Mouse (Mus musculus) activated CD4-positive, CD25-positive, alpha-beta regulatory T cell, adult 4 months (primary cell): ENCODE data around the gene Zfp383. TPM values are rescaled to one million over a fixed set of nuclear protein-coding genes. Genes with fewer than 3 reads are reported as not detected.
A peak's percentile ranks its signal among the peaks of the same experiment; 100 is the strongest.
"Not testable (repeated sequence)": the region's sequence is repeated elsewhere in the genome, so short reads cannot be mapped to it uniquely, and the experiment has no call there.

ENCODE experiments used
- ATAC-seq: one replicate; pipeline ENCODE4 v1.8.0; 2017
- polyA plus RNA-seq, 2 experiments: library from polyadenylated mRNA; unstranded; fragments of 100-300 nt; shearing (Covaris generic); gene quantifications; one replicate each; pipeline ENCODE4 v1.2.1; 2017

Gene Zfp383
- polyA plus RNA-seq = 1 to 10 TPM in 1 of 2 experiments, under 1 TPM in 1; 0.64 to 1.2 TPM

DNA sequence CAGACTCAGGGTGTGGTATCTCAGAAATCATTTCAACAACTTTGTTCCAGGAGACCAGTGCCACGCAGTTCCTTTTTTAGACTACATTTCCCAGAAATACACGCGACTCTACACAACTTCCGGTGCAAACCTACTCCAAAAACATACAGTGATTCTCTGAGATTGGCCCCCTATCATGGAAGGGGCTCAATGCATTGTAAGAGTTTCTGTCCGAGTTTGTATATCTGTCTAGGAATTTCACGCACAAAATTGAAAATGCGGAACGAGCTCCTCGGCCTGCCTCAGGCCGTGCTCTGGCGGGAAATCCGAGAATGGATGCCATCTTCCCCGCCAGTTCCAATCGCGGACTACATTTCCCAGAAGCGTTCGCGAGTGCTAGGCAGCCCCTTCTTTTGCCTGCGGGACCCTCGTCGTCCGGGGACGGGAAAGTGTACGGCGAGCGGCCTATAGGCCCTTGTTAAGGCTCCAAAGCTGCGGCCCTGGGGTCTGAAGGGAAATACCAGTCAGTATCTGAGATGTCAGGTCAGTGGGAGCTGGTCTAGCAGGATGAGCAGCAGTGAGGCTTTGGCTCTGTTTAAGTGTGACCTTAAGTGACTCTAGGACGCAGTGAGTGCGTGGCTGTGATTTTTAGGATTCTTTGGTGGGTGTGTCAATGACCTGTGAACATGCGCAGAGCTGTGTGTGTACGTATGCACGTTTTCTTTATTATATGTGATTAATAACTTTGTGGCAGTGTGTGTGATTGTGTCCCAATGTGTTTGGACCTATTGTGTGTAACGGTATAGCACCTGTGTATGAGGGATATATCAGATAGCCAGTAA lies at the start of gene Zfp383:
Gene Zfp383, plus strand, starts transcription at position 94 of the 821 bp plus-strand sequence.
- peak; percentile 71 for ATAC-seq

DNA sequence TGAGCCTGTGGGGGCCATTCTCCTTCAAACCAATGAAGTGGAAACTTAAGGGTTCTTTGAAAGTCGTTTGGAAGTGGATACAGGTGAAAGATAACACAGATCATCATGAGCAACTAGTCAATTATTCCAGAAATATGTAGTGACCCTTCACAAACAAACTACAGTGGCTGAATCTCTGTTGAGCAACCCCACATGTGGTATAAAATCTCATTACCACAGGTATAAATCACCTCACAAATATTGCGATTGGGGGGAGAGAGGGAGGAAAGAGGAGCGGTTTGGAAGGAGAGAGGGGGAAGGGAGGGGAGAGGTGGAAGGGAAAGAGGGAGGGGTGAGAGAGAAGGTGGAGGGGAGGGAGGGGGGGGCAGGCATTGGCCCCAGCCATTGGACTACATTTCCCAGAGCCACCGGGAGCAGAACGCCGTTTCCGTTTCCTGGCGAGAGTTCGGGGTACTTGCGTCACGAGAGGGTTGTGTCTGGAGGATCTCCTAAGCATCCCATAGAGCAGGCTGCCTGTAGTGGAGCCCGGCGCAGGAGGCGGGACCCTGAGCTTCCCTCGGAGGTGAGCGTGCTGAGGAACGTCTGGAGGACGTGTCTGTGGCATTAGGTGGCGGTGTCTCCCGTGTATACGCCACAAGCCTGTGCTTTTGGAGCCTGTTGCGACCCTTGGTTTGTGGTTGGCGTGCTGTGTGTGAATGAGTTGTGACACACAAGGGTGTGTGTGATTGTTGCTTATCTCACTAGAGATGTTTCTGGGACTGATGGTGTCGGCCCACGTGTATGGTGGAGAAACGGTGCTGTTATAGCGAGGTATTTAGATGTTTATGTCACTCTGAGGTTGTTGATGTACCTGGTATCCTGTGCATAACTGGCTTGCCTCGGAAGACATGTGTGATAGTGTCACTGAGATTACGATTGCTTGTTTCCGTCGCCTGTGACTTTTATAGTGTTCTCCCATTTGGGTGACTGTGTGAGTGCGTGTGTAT lies 48.2 kb upstream of the Zfp383 start, which contains the start of gene Zfp420:
Gene Zfp420, plus strand, starts transcription at position 448 of the 986 bp plus-strand sequence.
- peak; percentile 99 for ATAC-seq

DNA sequence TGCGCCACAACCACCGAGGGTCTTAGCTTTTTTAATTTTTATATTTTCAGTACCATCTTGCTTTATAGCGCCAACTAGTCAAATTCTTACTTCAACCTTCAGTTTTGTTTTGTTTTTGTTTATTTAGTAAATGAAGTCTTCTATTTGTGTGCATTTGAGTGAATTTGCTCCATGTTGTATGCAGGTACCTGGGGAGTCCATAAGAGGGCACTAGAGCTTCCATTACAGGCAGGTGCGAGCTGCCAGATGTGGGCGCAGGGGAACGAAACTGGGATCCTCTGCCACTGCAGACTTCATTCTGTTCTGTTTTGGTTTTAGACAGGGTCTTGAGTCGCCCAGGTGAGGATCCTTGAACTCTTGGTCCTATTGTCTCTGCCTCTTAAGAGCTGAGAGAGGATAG lies 46.4 kb upstream of the Zfp383 start:
- no peak for ATAC-seq

DNA sequence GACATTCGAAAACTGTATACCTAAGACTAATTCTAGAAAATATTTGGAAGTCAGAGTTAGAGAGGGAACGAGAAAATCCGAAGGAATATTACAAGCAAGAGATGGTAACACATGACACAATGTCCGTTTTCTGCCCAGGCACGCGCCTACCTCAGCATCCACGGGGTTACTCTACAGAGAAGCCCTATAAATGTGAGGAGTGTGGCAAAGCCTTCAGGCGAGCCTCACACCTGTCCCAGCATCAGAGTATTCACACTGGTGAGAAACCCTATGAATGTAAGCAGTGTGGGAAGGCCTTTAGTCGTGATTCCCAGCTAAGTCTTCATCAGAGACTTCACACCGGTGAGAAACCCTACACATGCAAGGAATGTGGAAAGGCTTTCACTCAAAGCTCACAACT lies 33.8 kb upstream of the Zfp383 start:
- no peak for ATAC-seq

DNA sequence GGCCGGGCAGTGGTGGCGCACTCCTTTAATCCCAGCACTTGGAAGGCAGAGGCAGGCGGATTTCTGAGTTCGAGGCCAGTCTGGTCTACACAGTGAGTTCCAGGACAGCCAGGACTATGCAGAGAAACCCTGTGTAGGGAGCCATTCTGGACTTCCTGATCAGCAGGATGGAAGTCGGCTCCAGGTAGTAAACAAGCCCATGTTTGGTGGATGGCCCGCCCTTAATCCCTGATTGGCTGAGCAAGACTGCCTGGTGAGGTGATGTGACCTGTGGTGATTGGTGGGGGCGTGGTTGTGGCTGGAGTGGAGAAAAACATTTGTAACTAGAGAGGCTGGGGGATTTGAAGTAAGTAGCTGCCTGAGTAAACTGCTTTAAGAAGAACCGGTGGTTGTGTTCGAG lies 30.5 kb upstream of the Zfp383 start:
- ATAC-seq = not testable (repeated sequence)

DNA sequence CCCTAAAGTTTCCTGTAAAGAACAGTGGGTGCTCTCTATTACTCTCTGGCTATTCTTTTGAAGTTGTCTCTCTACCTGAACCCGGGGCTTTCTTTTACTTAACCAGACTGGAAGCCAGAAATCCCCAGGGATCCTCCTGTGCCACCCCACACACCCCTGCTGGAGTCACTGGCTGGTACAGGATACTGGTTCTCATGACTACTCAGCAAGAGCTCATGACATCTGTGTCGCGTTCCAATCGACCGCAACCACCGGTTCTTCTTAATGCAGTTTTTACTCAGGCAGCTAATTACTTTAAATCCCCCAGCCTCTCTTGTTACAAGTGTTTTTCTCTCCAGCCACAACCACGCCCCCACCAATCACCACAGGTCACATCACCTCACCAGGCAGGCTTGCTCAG lies 28.0 kb upstream of the Zfp383 start:
- ATAC-seq = no peak

DNA sequence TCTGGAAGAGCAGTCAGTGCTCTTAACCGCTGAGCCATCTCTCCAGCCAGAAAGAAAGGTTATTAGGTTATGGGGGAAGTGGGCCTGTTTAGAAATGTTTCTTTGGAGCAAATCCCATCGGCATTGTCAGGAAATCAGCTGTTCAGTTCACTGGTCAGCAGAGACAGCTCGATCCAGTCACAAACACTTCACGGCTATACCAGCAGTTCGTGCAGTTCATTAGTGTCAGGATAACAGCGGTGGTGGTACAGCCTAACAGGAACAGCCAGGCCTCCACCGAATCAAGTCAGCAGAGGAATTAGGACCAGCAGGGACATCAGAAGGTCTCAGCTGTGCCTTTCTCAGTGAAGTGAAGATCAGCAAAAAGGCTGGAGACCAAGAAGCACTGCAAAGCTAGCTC lies 27.1 kb upstream of the Zfp383 start:
- no peak for ATAC-seq

DNA sequence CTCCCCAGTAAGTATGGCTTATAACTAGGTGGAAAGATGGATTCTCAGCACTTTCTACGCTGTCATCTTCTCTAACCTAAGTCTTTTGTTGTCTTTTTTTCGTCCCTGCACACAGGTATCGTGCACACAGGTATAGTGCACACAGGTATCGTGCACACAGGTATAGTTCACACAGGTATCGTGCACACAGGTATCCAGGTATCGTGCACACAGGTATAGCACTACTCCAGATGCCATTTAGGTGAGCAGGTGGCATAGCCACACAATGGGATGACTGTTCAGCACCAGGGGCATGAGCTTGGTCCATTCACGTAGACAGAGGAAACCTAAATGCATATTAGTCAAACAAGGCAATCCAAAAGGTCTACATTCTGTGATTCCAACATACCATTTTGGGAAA lies 17.5 kb upstream of the Zfp383 start:
- no peak for ATAC-seq

DNA sequence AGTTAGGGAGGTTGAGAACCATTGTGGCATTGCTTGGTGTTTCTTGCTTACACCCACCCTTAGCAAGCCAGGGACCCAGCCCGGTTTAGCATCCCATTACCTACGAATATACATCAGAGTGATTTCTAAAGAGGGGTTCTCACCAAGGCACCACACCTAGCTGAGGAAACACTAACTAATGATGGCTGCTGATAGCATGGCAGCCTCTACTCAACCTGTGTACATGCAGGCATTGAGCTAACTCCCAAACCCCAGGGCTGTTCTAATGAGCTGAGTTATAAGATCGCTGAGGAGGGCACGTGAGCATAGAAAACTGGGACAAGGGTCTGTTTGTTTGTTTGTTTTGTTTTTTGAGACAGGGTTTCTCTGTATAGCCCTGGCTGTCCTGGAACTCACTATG lies 15.3 kb upstream of the Zfp383 start:
- no peak for ATAC-seq

DNA sequence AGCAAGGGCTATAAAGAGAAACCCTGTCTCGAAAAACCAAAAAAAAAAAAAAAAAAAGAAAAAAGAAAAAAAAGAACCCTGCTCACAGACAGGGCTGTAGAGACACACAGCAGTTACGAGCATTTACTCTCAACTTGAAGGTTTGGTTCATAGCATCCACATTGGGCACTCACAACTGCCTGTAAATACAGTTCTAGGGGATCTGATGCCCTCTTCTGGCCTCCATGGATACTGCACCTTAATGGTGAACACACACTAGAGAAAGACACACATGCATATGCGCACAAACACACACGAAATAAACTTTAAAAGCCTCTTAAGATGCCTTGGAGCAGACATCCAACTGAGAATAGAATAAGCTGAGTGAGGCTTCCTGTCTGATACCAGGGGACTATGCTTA lies 9.7 kb upstream of the Zfp383 start:
- ATAC-seq = no peak

DNA sequence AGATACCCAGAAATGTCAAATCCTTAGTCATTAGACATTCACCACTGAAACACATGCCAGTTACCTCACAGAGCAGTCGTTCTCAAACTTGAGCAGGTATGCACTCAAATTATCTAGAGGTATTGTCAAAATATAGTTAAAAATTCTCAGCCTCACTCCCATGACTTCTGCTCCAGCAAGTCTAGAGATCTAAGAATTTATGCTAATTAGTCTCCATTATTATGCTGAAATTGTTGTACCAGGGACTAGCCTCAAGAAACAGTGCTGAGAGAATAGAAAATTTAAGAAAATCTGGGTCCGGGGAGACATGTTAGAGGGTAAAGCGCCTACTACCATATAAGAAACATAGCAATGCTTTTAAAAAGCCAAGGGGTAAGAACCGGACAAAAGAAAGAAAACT lies 3.9 kb upstream of the Zfp383 start:
- ATAC-seq = no peak

DNA sequence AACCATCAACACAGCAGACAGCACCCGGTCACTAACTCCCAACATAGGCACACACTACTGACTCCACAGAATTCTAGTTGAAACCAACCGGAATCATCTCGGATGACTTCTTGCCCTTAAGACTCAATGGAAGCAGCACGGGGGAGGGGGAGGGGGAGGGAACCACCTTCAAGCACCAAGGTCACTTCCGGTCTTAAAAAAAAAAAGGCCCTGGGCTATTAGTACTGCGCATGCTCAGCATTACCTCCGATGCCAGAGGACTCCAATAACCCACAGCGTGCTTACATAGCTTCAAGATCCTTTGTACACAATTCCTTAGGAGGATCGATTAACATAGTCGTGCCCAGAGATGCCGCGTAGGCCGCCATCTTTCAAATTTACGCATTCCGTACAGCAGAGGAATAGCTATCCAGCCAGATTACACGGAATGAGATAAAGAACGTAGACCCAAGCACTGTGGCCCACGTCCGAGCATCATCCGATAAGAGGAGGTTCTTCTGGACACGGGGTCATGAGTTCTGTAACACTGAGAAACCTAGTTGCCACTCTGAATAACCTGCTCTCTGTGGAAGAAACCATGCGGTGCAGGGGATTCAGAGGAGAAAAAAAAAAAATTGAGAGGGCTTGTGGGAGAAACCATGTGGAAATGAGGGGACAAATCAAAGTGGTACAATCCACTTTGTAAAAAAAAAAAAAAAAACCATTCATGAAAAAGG lies 1.9 kb upstream of the Zfp383 start, which contains the start of gene Zfp27:
Gene Zfp27, minus strand, starts transcription at position 607 of the 716 bp plus-strand sequence.
- ATAC-seq = peak; percentile 54

DNA sequence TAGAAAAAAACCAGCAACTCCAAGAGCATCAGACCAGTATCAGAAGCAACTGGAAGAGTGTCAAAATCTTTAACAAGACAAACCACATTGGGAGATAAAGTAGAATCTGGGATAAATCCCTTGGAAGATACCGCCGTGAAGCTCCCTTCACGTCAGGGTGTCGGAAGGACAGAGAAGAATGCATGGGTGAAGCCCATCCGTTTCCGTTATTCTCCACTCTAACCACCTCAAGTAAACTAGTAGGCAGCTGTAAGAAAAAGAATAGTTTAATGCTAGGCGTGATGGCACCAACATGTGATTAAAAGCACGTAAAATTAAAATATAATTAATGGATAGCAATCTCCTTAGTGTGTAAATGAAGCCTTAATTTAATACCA lies 1.4 kb upstream of the Zfp383 start:
- no peak for ATAC-seq

DNA sequence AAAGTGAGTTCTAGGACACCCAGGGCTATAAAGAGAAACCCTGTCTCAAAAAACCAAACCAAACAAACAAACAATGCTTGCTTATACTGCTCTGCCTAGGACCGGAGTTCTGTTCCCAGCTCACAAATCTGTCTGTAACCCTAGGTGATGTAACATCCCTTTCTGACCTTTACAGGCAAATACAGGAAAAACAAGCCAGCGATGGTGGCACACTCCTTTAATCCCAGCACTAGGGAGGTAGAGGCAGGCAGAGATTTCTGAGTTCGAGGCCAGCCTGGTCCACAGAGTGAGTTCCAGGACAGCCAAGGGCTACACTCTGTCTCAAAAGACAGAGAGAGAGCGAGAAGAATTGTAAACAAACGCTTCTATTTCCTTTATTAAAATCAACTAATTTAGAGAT lies 817 bp upstream of the Zfp383 start:
- ATAC-seq = no peak

DNA sequence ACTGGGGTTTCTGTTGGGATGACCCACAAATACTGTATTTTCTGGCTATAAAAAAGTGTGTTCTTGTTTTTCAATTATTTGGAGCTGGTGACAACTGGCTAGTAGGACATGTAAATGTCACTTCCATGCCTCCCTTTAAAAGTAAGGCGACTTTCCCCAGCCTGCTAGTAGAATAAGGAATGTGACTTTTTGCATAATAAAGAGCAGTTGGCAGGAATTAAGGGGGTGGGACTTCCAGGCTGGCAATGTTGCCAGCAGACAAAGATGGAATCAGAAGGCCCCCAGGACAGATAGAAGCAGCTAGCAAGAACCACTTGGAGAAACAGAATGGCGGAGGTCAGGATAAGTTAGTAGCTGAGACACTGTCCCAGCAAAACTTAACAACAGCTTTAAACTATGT lies 2.2 kb downstream of the Zfp383 start:
- no peak for ATAC-seq

DNA sequence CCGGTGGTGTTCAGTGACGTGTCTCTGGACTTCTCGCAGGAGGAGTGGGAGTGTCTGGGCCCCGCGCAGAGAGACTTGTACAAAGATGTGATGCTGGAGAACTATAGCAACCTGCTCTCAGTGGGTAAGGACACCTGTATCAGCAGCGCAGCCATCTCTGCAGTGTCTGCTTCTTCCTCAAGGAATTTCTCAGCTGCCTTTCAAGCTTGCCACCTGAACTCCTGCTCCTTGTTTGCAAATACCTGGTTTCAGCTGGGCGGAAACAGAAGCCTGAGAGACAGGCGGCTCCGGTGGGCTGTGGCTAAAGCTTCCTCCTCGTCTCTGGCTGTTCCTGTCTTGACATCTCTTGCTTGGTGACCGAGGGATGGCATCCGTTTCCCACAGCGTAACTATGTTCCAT lies 4.1 kb downstream of the Zfp383 start:
- ATAC-seq = no peak

DNA sequence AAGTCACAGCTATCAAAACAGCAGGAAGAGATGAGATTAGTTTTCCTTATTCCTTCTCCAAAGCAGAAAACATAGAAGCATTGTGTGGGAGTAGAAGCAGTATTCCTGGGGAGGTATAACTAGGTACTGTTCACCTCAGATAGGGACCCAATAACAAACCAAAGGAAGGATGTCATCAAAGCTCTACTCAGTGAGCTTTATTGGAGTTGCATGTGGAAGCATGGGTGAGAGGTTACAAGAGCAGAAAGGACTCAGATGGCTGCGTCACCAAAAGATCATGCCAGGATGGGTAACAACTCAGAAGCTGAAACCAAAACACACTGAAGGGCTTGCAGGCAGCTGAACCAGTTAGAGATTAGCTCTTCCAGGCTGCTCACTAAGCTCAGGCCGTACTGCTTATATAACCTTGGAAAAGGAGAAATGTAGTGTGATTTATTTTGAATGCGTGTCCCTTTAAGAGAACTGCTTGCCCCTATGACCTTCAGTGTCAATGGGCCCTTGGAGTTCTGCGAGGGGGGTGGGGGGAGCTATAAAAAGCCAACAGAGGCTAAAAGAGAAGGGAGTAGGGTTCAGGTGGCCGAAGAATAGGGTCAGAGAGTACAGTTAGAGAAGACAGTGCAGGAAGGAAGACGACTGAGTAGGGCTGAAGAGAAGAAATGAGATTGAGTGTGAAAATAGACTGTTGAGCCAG lies 9.5 kb downstream of the Zfp383 start:
- no peak for ATAC-seq

DNA sequence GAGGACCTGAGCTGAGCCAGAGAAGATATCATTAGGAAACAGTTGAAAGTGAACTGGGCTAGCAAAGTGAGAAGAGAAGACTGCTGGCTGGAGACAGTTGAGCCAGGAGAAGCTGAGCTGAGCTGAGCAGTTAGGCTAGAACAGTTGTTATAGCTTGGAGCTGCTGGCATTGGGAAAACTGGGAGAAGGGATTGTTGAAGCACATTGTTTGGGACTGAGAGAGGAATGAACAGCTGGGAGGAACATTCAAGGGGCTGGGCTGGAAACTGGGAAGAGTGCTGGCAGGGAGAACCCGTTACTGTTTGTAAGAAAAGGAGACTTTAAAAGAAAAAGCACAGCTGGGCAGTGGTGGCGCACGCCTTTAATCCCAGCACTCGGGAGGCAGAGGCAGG lies 10.0 kb downstream of the Zfp383 start:
- no peak for ATAC-seq

DNA sequence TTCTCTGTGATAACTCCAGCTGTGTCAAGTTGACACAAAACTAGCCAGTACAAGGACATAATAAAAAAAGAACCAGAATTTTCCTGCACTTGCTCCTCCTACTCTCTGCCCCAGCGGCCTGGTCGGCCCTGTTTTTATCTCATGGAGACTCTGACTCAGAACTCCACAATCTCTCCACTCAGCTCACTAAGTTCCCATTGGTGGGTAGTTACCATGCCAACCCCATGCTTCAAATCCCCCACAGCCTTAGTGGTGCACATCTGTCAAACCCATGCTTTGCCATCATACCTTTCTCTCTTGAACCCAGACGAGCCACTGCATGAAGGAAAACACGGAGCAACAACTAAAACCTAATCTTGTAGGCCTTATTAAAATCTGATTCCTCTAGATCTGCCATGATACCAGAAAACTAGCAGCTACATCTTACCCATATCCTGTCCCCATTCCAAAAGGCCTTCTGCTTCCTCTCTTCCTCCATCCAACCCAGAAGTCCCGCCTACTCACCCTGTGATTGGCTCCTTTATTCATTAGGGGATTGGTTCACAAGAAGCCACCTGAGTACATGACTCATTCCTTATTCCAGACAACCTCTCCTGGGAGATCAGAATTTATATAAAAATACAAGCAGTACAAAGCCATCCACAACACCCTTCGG lies 13.5 kb downstream of the Zfp383 start:
- ATAC-seq = no peak

DNA sequence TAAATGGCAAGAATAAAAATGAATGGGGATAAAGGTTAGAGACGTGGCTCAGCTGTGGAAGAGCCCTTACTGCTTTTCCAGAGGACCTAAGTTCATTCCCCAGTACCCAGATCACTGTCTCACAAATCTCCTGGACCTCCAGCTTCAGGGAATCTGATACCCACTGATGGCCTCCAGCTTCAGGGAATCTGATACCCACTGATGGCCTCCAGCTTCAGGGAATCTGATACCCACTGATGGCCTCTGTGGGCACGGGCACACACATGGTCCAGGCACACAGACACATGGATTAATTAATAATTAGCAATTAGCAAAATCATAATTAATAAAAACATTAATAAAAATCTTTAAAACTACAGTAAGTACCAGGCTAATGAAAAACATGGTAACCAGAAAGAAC lies 14.8 kb downstream of the Zfp383 start:
- ATAC-seq = no peak

DNA sequence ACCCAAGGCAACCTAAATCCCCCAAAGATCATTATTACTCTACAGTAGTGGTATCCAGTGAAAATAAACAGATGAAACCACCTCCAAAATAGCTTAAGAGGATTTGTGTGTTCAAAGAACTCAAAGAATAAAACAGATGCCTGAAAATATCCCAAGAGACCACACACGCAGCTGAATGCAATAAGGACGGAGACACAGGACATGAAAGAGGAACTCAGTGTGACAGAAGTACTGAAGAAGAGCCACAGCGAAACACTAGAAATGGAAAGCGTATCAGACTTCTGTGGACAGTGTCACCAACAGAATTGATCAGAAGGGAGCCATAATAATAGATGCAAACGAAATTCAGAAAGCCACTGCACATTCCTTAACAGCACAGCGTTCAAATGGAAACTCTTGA lies 30.8 kb downstream of the Zfp383 start:
- ATAC-seq = no peak

DNA sequence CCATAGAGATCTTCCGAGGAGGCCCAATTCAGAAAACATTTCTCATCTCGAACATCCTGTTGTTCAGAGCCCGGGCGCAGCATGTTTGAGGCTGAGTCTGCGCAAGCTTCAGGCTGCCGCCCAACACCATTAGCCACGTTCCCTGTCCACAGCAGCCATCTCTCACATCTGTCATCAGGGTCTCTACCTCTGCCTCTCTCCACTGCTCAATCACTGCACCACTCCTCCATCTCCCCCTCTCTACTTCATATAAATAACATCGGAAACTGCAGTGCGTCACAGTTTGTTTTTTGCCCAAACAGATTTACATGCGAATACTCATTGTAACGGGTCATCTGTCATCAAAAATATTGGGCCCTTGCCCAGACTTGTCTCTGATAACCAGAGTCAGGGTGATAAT lies 33.0 kb downstream of the Zfp383 start:
- ATAC-seq = no peak
